Mouse (Mus musculus) liver, embryonic 13.5 days (tissue): Measurements from ENCODE around the gene Serpina11. TPM values are rescaled to one million over a fixed set of nuclear protein-coding genes. Genes with fewer than 3 reads are reported as not detected.
A peak's percentile ranks its signal among the peaks of the same experiment; 100 is the strongest.
"Not testable (repeated sequence)": the region's sequence is repeated elsewhere in the genome, so short reads cannot be mapped to it uniquely, and the experiment has no call there.

Source experiments
- ATAC-seq: fragments of 200-750 bp; cut with Nextera tagmentation; 2 replicates; pipeline ENCODE4 v1.8.0; 2017; ENCODE audit warnings: low read depth, mild to moderate bottlenecking, moderate number of reproducible peaks, moderate library complexity
- DNase-seq: peaks from one replicate; pipeline ENCODE4 v3.0.0; 2022
- H3K27ac ChIP-seq: fragments of 300-500 bp; sonication (generic); 2 replicates; pipeline ENCODE4 v1.5.1; 2015; ENCODE audit warnings: moderate library complexity, mild to moderate bottlenecking, inconsistent platforms
- H3K27me3 ChIP-seq: fragments of 300-500 bp; sonication (generic); 2 replicates; pipeline ENCODE4 v1.6.1; 2015; ENCODE audit warnings: mild to moderate bottlenecking, inconsistent platforms
- H3K36me3 ChIP-seq: fragments of 300-500 bp; sonication (generic); 2 replicates; pipeline ENCODE4 v1.6.1; 2015; ENCODE audit warnings: mild to moderate bottlenecking, inconsistent platforms
- H3K4me1 ChIP-seq: fragments of 300-500 bp; sonication (generic); replicated peaks from 2 replicates; pipeline ENCODE4 v1.6.1; 2015; ENCODE audit warnings: inconsistent platforms
- H3K4me2 ChIP-seq: fragments of 300-500 bp; sonication (generic); 2 replicates; pipeline ENCODE4 v1.6.1; 2015; ENCODE audit warnings: inconsistent platforms, mild to moderate bottlenecking, moderate library complexity
- H3K4me3 ChIP-seq: fragments of 300-500 bp; sonication (generic); replicated peaks from 2 replicates; pipeline ENCODE4 v1.5.1; 2015; ENCODE audit warnings: mild to moderate bottlenecking, inconsistent platforms
- H3K9ac ChIP-seq: fragments of 300-500 bp; sonication (generic); 2 replicates; pipeline ENCODE4 v1.6.1; 2015; ENCODE audit warnings: mild to moderate bottlenecking, inconsistent platforms
- H3K9me3 ChIP-seq: fragments of 300-500 bp; sonication (generic); replicated peaks from 2 replicates; pipeline ENCODE4 v1.6.1; 2016; ENCODE audit warnings: inconsistent platforms
- WGBS: fragments of 180-500 bp; shearing (Covaris S2); methylation state at CpG from one replicate; pipeline ENCODE4 v1.1.7; 2015; ENCODE audit not compliant: insufficient replicate concordance; 5-methylcytosine and 5-hydroxymethylcytosine counted together
- polyA plus RNA-seq: library from polyadenylated mRNA; unstranded; fragments of >200 nt; fragmentation: Nextera tagmentation; extraction: Ambion mirVana; gene quantifications from 2 replicates; pipeline ENCODE4 v1.2.1, GENCODE M21; 2015

Gene Serpina11
- polyA plus RNA-seq, 1 experiment from 2014 or later: 5.4 TPM

DNA sequence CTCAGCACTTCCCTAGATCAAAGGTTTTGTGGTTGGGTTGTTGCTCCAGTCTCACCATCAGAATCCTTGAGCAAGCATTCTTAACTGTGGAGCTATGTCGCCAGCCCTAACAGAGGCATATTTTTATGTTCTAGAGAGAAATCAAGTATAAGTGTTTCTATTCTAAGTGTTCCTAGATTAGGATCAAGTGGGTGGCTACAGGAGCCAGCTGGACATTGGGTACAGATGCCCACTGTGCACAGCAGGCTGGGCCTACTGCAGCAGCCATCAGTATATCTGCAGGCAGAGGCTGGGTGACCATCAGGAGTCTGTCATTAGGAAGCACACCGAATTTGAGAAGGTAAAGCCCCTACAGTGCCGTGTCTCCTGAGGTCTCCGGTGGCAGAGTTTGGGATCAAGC lies 18.7 kb downstream of the Serpina11 start:
- no peak for ATAC-seq

DNA sequence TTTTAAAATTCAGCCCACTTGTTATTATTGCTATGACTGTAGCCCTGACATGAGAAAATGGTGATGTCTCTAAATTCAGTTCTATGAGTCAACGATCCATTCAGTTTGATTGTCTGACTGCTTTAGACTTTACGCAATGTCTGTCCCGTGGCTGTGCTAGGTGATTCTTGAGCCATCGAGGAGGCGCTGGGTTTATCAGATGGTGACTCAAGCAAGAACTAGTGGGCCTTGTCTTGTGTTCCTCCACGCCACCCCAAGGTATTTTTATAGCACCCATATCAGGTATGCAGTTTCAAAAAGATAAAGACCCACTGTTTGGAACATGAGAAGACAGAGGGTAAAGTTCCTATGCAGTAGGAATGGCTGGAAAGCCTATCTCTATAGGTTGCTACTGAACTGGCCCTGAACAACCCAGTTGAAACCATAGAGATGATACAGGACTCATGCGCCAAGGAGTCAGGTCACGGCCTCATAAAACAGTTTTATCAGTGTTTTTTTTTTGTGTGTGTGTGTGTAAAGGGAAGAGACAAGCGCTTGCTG lies 20.1 kb downstream of the Serpina11 start:
- ATAC-seq (no peak), DNase-seq (no peak)
- Histone ChIP-seq H3K27ac (no peak overlapping the region), H3K27me3 (no peaks in the 10 kb centered on the region), H3K4me1 (no peaks in the 10 kb centered on the region), H3K9me3 (peaks cover 3% of the 10 kb centered on the region; the same call in 1 of the 2 replicates), H3K36me3 (no peaks in the 10 kb centered on the region), H3K9ac (no peak overlapping the region), H3K4me3 (no peak overlapping the region), H3K4me2 (no peak overlapping the region)
- WGBS: 72% methylated on average over 9 of the region's 9 CpGs

More for the DNA sequence above, 18.7 kb downstream of the Serpina11 start:
- no peak overlapping the region for H3K9ac ChIP-seq
- H3K4me2 ChIP-seq: no peak overlapping the region
- H3K4me1 ChIP-seq: no peaks in the 10 kb centered on the region
- peaks cover 3% of the 10 kb centered on the region; the same call in 1 of the 2 replicates for H3K9me3 ChIP-seq
- H3K27me3 ChIP-seq: no peaks in the 10 kb centered on the region
- H3K4me3 ChIP-seq: no peak overlapping the region
- 70% methylated on average over 4 of the region's 4 CpGs for WGBS
- H3K27ac ChIP-seq: no peak overlapping the region
- no peaks in the 10 kb centered on the region for H3K36me3 ChIP-seq
- DNase-seq: no peak

DNA sequence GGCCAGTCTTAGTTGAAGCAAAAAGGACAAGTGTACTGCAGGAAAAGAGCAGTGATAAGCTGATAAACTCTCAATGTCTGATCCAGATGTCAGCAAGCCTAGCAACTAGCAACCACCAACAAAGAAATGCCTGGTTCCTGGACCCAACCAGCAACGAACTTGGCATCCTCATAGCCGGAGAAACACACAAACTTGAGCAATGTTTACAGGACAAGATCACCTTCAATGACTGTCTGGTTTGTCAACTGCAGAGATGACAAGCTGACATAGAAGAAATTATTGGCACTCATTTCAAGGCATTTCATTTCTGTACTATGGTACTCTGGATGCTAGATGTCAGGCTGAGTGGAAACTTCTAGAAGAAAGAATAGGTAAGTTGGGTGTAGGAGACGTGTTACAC lies 23.0 kb downstream of the Serpina11 start:
- no peak for DNase-seq
- Histone ChIP-seq H3K27ac (no peak overlapping the region), H3K4me2 (no peak overlapping the region), H3K4me1 (0 out of 2 replicates have a peak, but pooled peaks cover 3% of the 10 kb centered on the region), H3K4me3 (no peak overlapping the region), H3K27me3 (no peaks in the 10 kb centered on the region), H3K9me3 (peaks cover 7% of the 10 kb centered on the region; the same call in 1 of the 2 replicates), H3K9ac (no peak overlapping the region), H3K36me3 (no peaks in the 10 kb centered on the region)
- no peak for ATAC-seq
- WGBS: 55% methylated on average over 3 of the region's 3 CpGs

DNA sequence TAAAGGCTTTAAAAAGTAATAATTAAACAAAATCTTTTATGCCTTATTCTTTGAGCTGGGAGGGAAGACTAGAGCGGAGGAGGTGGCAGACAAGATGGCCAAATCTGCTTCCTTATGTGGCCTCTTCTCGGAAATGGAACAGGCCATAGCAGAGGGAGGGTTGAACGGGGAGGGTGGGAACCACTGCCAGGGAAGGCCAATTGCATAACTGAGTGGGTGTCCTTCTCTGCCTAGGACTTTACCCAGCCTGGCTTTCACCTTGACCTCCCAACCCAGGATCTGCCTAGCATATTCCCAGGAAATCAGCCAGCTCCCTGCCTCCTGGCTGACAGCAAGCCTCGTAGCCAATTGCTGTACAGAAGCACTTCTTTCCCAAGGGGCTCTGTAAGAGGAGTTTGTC lies 26.5 kb downstream of the Serpina11 start:
- Histone ChIP-seq H3K9me3 (peaks cover 4% of the 10 kb centered on the region; the same call in 1 of the 2 replicates), H3K27ac (no peak overlapping the region), H3K4me3 (no peak overlapping the region), H3K4me1 (0 out of 2 replicates have a peak, but pooled peaks cover 3% of the 10 kb centered on the region), H3K27me3 (no peaks in the 10 kb centered on the region), H3K4me2 (no peak overlapping the region), H3K36me3 (no peaks in the 10 kb centered on the region), H3K9ac (no peak overlapping the region)
- ATAC-seq: peak; percentile 62
- no peak for DNase-seq
- WGBS: 51% methylated on average over 4 of the region's 4 CpGs

DNA sequence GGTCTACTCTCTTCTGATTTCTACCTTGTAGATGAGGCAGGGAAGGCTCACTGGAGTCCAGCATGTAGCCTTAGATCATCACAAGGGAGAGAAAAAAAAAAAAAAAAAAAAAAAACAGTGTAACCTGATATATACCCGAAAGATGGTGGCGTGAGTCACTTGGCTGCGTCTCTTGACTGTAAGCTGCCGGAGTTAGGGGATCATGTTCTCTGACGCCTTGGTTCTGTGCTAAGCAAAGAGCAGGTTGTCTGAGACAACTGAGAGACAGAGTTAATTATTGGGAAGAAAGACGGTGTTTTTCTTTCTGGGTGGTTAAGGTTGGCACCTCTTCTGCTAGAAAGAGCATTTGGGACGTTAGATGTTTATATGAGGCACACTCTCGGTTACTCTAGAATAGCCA lies 26.9 kb downstream of the Serpina11 start:
- Histone ChIP-seq H3K36me3 (no peaks in the 10 kb centered on the region), H3K27ac (no peak overlapping the region), H3K4me1 (0 out of 2 replicates have a peak, but pooled peaks cover 3% of the 10 kb centered on the region), H3K9ac (no peak overlapping the region), H3K27me3 (no peaks in the 10 kb centered on the region), H3K4me3 (no peak overlapping the region), H3K9me3 (peaks cover 4% of the 10 kb centered on the region; the same call in 1 of the 2 replicates), H3K4me2 (no peak overlapping the region)
- 67% methylated on average over 8 of the region's 8 CpGs for WGBS
- ATAC-seq (no peak), DNase-seq (no peak)

DNA sequence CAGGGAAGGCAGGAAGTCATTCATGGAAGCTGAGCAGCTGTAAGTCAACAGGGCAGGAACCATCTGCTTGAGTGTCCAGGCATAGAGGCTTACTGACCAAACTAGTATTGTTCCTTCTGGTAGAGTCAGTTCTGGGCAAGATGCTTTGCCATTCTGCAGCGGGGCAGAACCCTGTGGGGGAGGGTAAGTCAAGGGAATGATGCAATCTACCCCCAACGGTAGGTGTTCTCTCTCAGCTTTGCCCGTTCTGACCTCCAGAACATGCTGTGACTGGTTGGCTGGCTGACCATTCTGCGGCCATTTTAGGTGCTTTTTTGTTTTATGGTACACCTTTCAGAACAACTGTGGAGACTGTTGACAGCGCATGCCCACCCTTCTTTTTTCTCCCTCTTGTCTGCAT lies 27.4 kb downstream of the Serpina11 start:
- H3K9me3 ChIP-seq: peaks cover 4% of the 10 kb centered on the region; the same call in 1 of the 2 replicates
- no peaks in the 10 kb centered on the region for H3K27me3 ChIP-seq
- no peak overlapping the region for H3K4me3 ChIP-seq
- ATAC-seq: no peak
- DNase-seq: no peak
- no peak overlapping the region for H3K27ac ChIP-seq
- 60% methylated on average over 5 of the region's 5 CpGs for WGBS
- 0 out of 2 replicates have a peak, but pooled peaks cover 3% of the 10 kb centered on the region for H3K4me1 ChIP-seq
- H3K4me2 ChIP-seq: no peak overlapping the region
- H3K36me3 ChIP-seq: no peaks in the 10 kb centered on the region
- H3K9ac ChIP-seq: no peak overlapping the region

DNA sequence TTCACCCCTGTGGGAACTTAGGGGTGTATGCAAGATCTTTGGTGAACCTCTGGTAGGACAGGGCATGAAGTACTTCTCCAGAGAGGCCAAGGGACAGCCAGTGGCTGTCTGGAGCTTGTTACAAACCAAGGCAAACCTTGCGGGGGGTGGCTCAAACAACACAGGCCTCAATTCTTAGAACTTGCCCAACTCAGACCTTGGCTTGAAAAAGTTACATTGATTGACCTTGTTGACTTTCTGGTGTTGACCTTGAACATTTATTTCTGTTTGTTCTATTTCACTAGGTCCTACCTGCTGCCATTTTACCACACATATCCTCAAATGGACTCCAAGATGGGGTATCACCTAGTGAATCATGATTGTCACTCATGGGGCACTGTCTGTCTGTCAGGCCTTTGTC lies 28.0 kb downstream of the Serpina11 start:
- no peak overlapping the region for H3K27ac ChIP-seq
- 0 out of 2 replicates have a peak, but pooled peaks cover 3% of the 10 kb centered on the region for H3K4me1 ChIP-seq
- no peak for DNase-seq
- 63% methylated on average over 1 of the region's 1 CpGs for WGBS
- no peak overlapping the region for H3K9ac ChIP-seq
- no peak for ATAC-seq
- H3K4me3 ChIP-seq: no peak overlapping the region
- H3K4me2 ChIP-seq: no peak overlapping the region
- H3K9me3 ChIP-seq: peaks cover 4% of the 10 kb centered on the region; the same call in 1 of the 2 replicates
- H3K27me3 ChIP-seq: no peaks in the 10 kb centered on the region
- H3K36me3 ChIP-seq: no peaks in the 10 kb centered on the region

DNA sequence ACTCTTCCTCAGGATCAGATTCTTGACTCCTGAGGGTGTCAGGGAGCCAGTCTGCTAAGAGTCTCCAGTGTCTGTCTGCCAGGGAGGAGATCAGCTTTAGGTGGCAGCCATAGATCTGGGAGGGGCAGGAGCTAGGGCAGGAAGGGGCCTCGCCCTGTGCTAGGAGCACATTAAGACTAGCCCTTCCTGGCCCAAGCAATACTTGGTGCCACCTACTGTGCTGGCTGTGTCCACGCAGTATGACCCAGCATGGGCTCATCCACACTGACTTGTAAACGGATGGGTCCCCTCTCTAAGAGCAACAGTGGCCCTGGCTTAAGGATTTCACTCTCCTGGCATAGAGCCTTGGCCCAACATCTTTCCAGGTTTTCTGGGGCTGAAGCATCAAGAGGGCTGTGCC lies 31.0 kb downstream of the Serpina11 start, which contains the start of gene Serpina1e:
TSS of gene Serpina1e (minus strand) at position 178 of the 400 bp plus-strand sequence.
- H3K4me3 ChIP-seq: no peak within 1 kb of the TSS
- no peaks in the 10 kb centered on the region for H3K36me3 ChIP-seq
- no peaks in the 10 kb centered on the region for H3K27me3 ChIP-seq
- H3K4me2 ChIP-seq: no peak within 1 kb of the TSS
- WGBS: 68% methylated on average over 3 of the region's 3 CpGs
- H3K9me3 ChIP-seq: peaks cover 4% of the 10 kb centered on the region; the same call in 1 of the 2 replicates
- no peak within 1 kb of the TSS for H3K9ac ChIP-seq
- 0 out of 2 replicates have a peak, but pooled peaks cover 3% of the 10 kb centered on the region for H3K4me1 ChIP-seq
- no peak within 1 kb of the TSS for H3K27ac ChIP-seq
- ATAC-seq: no peak
- DNase-seq: no peak

DNA sequence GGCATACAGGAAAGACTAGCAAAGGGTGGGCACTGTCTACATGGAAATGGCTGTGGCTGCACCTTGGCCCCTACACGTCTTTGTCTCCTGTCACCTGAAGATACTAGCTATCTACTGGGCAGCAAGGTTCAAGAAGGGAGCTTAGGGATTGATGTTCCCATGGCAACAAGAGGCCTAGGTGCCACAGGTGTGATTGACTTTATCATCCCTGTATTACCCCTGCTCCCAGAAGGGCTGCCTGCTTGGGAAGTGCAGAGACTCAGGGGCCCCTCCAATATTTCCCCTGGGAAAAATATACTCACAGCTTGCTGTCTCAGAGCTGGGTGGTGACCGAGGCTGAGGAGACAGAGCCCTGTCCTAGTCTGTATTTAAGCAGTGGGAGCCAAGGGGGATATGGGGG lies 33.2 kb downstream of the Serpina11 start:
- 51% methylated on average over 2 of the region's 2 CpGs for WGBS
- H3K27ac ChIP-seq, H3K27me3 ChIP-seq, H3K9ac ChIP-seq, H3K4me3 ChIP-seq, H3K36me3 ChIP-seq, H3K4me1 ChIP-seq, DNase-seq, H3K9me3 ChIP-seq, ATAC-seq: not testable (repeated sequence)
- 0 out of 2 replicates have a peak overlapping the region, but pooled peaks have one; percentile 6 for H3K4me2 ChIP-seq

DNA sequence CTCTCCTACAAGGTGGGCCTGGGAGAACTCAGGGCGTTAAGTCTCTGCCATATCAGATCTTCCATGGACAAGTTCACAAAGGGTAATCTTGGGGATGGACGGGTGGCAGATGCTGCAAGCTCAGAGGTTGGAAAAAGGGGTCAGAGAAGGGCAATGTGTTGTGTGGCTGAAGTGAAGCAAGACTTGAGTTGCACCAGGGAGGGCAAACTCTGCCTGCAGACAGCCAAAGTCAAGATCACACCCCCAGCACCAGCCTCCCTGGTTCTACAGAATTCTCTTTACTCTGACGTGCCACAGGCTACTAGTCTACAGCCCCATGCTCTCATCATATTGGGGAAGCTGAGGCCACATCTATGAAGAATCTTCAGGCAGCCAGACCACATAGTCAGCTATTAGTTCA lies 36.8 kb downstream of the Serpina11 start:
- not testable (repeated sequence) for H3K27me3 ChIP-seq, H3K27ac ChIP-seq, ATAC-seq, H3K9me3 ChIP-seq, H3K9ac ChIP-seq, DNase-seq, H3K36me3 ChIP-seq, H3K4me2 ChIP-seq, H3K4me3 ChIP-seq, H3K4me1 ChIP-seq
- WGBS: 44% methylated on average over 3 of the region's 3 CpGs

DNA sequence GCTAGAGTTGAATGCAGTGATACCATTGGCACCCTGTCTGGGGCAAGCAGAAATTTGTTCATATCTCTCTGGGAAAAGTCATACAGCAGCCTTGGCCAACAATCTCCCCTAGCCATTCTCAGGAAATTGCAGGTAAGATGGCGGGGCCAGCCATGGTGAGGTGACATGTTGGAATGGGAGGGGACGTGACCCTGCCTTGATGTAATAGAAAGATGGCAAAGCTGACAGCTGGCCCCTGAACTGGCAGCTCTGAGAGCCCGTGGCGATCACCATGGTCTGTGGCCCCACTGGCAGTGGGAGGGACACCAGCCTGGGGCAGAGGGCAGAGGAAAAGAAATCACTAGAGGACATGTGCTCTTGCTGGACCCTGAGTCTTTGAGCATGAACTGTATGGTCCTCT lies 43.5 kb downstream of the Serpina11 start:
- H3K36me3 ChIP-seq: no peaks in the 10 kb centered on the region
- H3K9me3 ChIP-seq: peaks cover 4% of the 10 kb centered on the region; the same call in 1 of the 2 replicates
- DNase-seq: no peak
- H3K4me2 ChIP-seq: no peak overlapping the region
- ATAC-seq: no peak
- H3K9ac ChIP-seq: no peak overlapping the region
- H3K4me3 ChIP-seq: no peak overlapping the region
- 56% methylated on average over 4 of the region's 4 CpGs for WGBS
- H3K27ac ChIP-seq: no peak overlapping the region
- no peaks in the 10 kb centered on the region for H3K27me3 ChIP-seq
- no peaks in the 10 kb centered on the region for H3K4me1 ChIP-seq
